Mouse (Mus musculus) limb, embryonic 11.5 days (tissue): ENCODE measurements around the gene Gm436. TPM values are rescaled to one million over a fixed set of nuclear protein-coding genes. Genes with fewer than 3 reads are reported as not detected.

Experiments used
- ATAC-seq: fragments of 200-750 bp; cut with Nextera tagmentation; 2 replicates; pipeline ENCODE4 v1.8.0; 2017; ENCODE audit warnings: low read depth; ENCODE audit not compliant: insufficient number of reproducible peaks, low FRiP score, low TSS enrichment
- DNase-seq: peaks from one replicate; pipeline ENCODE4 v3.0.0-alpha.2; 2015; ENCODE audit warnings: low spot score
- H3K27ac ChIP-seq: fragments of 300-500 bp; sonication (generic); replicated peaks from 2 replicates; pipeline ENCODE4 v1.5.1; 2014; ENCODE audit warnings: low read depth, mild to moderate bottlenecking, low read length
- H3K27me3 ChIP-seq: fragments of 300-500 bp; sonication (generic); 2 replicates; pipeline ENCODE4 v1.6.1; 2014; ENCODE audit warnings: mild to moderate bottlenecking, low read length, mixed read lengths; ENCODE audit not compliant: control insufficient read depth, insufficient read depth
- H3K36me3 ChIP-seq: fragments of 300-500 bp; sonication (generic); 2 replicates; pipeline ENCODE4 v1.6.1; 2014; ENCODE audit warnings: mild to moderate bottlenecking, low read length, moderate library complexity, mixed read lengths; ENCODE audit not compliant: control insufficient read depth, insufficient read depth
- H3K4me1 ChIP-seq: fragments of 300-500 bp; sonication (generic); 2 replicates; pipeline ENCODE4 v1.6.1; 2014; ENCODE audit warnings: low read length, mixed read lengths; ENCODE audit not compliant: control insufficient read depth, insufficient read depth
- H3K4me2 ChIP-seq: fragments of 300-500 bp; sonication (generic); 2 replicates; pipeline ENCODE4 v1.6.1; 2014; ENCODE audit warnings: low read depth, mild to moderate bottlenecking, moderate library complexity; ENCODE audit not compliant: severe bottlenecking
- H3K4me3 ChIP-seq: fragments of 300-500 bp; sonication (generic); 2 replicates; pipeline ENCODE4 v1.5.1; 2014; ENCODE audit warnings: low read depth, low read length
- H3K9ac ChIP-seq: fragments of 300-500 bp; sonication (generic); 2 replicates; pipeline ENCODE4 v1.6.1; 2014; ENCODE audit warnings: mild to moderate bottlenecking, low read length
- H3K9me3 ChIP-seq: fragments of 300-500 bp; sonication (generic); 2 replicates; pipeline ENCODE4 v1.6.1; 2016; ENCODE audit warnings: low read length; ENCODE audit not compliant: control insufficient read depth
- WGBS: fragments of 180-500 bp; shearing (Covaris S2); extraction: QIAGEN DNeasy Blood & Tissue Kit; methylation state at CpG from one replicate; pipeline ENCODE4 v1.1.7; 2014; 5-methylcytosine and 5-hydroxymethylcytosine counted together
- polyA plus RNA-seq: library from polyadenylated mRNA; unstranded; fragments of >200 nt; fragmentation: Nextera tagmentation; extraction: Ambion mirVana; gene quantifications from 2 replicates; pipeline ENCODE4 v1.2.1, GENCODE M21; 2014

Gene Gm436
- not detected in 2 replicates for polyA plus RNA-seq

DNA sequence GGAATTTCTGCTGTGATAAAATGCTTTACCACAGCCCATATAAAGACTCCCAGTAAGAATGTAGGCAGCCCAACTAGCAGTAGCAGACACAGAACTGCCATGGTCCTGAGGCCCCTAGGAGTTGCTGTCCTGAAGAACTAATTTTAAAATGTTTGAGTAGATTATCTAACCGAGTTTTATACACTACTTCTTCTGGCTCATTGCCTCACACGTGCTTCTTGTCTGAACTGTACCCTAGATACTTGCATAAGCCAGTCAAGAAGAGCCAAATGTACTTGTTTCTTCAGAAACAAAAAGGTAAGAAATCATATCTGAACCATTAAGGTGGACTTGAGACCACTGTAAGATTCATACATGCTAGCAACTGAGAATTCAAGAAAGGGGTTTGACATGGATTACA lies at the start of gene Gm436:
TSS of gene Gm436 (minus strand) at position 101 of the 400 bp plus-strand sequence.
- Histone ChIP-seq H3K4me2 (no peak within 1 kb of the TSS), H3K4me3 (no peak within 1 kb of the TSS), H3K9me3 (no peaks in the 10 kb centered on the region), H3K27me3 (no peaks in the 10 kb centered on the region), H3K4me1 (no peaks in the 10 kb centered on the region), H3K36me3 (no peaks in the 10 kb centered on the region), H3K27ac (no peak within 1 kb of the TSS), H3K9ac (no peak within 1 kb of the TSS)
- ATAC-seq, result no peak
- WGBS, result 68% methylated on average over 2 of the region's 2 CpGs
- DNase-seq, result no peak

DNA sequence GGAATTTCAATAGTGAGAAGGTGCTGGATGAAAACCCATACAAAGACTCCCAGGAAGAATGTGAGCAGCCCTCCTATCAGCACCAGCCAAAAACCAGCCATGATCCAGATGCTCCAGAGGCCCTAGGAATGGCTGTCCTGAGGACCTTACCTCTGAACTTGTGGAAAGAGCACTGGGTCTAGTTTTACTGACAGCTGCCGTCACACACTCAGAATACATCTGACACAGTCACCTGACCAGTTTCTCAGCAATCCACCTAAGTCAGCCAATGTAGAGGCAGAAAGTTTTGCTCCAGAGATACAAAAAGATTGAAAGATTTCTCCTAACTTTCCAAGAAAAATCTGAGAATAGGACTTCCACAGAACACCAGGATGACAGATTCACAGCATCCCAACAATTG lies 35.1 kb upstream of the Gm436 start, which contains the start of gene Gm13178:
TSS of gene Gm13178 (minus strand) at position 101 of the 400 bp plus-strand sequence.
- no peak within 1 kb of the TSS for H3K4me2 ChIP-seq
- H3K9me3 ChIP-seq, result no peaks in the 10 kb centered on the region
- WGBS, result 84% methylated on average over 1 of the region's 1 CpGs
- H3K27me3 ChIP-seq, result no peaks in the 10 kb centered on the region
- no peaks in the 10 kb centered on the region for H3K4me1 ChIP-seq
- no peak within 1 kb of the TSS for H3K4me3 ChIP-seq
- H3K9ac ChIP-seq, result no peak within 1 kb of the TSS
- DNase-seq (no peak), ATAC-seq (no peak)
- no peak within 1 kb of the TSS for H3K27ac ChIP-seq
- no peaks in the 10 kb centered on the region for H3K36me3 ChIP-seq

DNA sequence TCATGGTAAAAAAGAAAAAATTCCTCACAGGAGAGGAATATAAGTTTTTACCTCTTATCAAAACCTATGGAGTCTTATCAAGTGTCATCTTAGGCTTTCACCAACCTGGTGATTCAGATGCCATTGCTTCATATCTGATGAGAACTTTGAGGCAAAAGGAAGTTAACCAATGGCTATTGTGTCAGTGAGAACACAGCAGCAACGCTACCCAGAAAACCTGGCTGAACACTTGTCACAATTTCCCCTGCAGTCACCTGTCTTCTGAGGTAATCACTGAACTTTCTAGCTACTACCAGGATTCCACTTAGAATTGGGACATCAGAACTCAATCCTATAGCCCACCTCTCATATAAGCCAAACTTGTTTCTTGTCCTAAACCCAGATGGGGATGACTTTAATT lies 33.5 kb upstream of the Gm436 start:
- Histone ChIP-seq H3K36me3 (no peaks in the 10 kb centered on the region), H3K4me3 (no peak overlapping the region), H3K9ac (no peak overlapping the region), H3K9me3 (no peaks in the 10 kb centered on the region), H3K27me3 (no peaks in the 10 kb centered on the region), H3K4me1 (no peaks in the 10 kb centered on the region), H3K27ac (no peak overlapping the region), H3K4me2 (no peak overlapping the region)
- no peak for ATAC-seq
- no peak for DNase-seq
- WGBS, result 89% methylated on average over 1 of the region's 1 CpGs

DNA sequence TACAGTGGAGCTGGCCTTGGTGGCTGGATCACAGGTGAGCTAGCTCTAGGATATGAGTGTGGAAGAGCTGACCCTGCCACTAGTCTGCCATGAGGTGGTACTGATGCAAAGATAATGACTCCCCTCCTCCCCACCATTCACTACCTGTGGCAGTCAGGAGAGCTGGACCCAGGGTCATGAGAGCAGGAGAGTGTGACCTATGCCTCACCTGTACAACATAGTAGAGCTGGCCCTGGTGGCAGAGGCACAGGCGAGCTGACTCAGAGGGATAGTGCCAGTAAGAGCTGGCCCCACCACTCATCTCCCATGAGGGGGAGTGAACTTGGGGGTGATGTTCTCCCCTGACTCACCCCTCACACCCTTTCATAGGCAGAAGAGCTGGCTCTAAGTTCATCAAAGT lies 32.1 kb upstream of the Gm436 start:
- H3K9ac ChIP-seq, result no peak overlapping the region
- no peak overlapping the region for H3K4me3 ChIP-seq
- DNase-seq (no peak), ATAC-seq (peak; percentile 20; the same call in 1 of the 2 replicates)
- no peaks in the 10 kb centered on the region for H3K27me3 ChIP-seq
- H3K4me2 ChIP-seq, result no peak overlapping the region
- no peaks in the 10 kb centered on the region for H3K9me3 ChIP-seq
- no peak overlapping the region for H3K27ac ChIP-seq
- 88% methylated on average over 1 of the region's 1 CpGs for WGBS
- H3K4me1 ChIP-seq, result no peaks in the 10 kb centered on the region
- no peaks in the 10 kb centered on the region for H3K36me3 ChIP-seq

DNA sequence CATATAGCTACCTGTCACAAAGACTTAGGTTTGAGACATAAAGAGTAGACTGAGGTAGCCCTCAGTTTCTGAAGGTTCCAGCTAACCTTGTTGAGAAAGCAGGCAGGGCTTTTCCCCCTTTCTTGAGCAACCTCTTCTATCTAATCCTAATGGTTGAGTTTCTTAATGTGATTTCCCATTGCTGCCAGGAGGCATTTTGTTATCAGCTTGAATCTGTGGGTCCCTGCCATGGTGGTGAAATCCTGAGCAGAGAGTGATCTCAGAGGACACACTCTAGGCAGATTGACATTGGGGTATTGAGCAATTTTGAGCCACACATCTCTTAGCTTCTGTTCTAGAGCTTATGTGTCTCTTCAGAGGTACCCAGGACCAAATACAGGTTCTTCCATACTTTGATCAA lies 47.9 kb downstream of the Gm436 start:
- H3K4me2 ChIP-seq, result no peak overlapping the region
- H3K9ac ChIP-seq, result no peak overlapping the region
- no peak overlapping the region for H3K4me3 ChIP-seq
- no peak overlapping the region for H3K27ac ChIP-seq
- no peak for ATAC-seq
- no peaks in the 10 kb centered on the region; the same call in 1 of the 2 replicates for H3K9me3 ChIP-seq
- DNase-seq, result no peak
- H3K36me3 ChIP-seq, result no peaks in the 10 kb centered on the region
- H3K27me3 ChIP-seq, result no peaks in the 10 kb centered on the region
- no peaks in the 10 kb centered on the region for H3K4me1 ChIP-seq

Other genes starting within 250 kb of the Gm436 start
- gene 1700012P22Rik, start 247.6 kb downstream of the Gm436 start, polyA plus RNA-seq, result not detected in 2 replicates
- not detected in 2 replicates for gene Gm9944, start 233.1 kb downstream of the Gm436 start, polyA plus RNA-seq
- not detected in 2 replicates for gene Aadacl3, start 222.6 kb downstream of the Gm436 start, polyA plus RNA-seq
- not detected in 2 replicates for gene 9430007A20Rik, start 166.5 kb downstream of the Gm436 start, polyA plus RNA-seq
- not detected in 2 replicates for gene Gm13124, start 121.2 kb downstream of the Gm436 start, polyA plus RNA-seq
- not detected in 2 replicates for gene Aadacl4, start 72.7 kb downstream of the Gm436 start, polyA plus RNA-seq
- gene Gm13178, start 35.0 kb upstream of the Gm436 start, polyA plus RNA-seq, result not detected in 2 replicates
- gene Gm438, start 100.2 kb upstream of the Gm436 start, polyA plus RNA-seq, result not detected in 2 replicates
- gene Dhrs3, start 206.5 kb upstream of the Gm436 start, polyA plus RNA-seq, result 48.5 and 50.2 TPM in 2 replicates